Mouse (Mus musculus) brain, embryonic 14.5 days (tissue): ENCODE results near the gene Scn9a.

Experiments
- CTCF ChIP-seq: fragments of 200-500 bp; IDR thresholded peaks from 2 replicates; pipeline ENCODE4 v1.5.1; 2012; ENCODE audit warnings: inconsistent platforms, mild to moderate bottlenecking, moderate library complexity, borderline replicate concordance; ENCODE audit not compliant: insufficient read depth, insufficient read length; ENCODE audit errors: extremely low read depth
- POLR2A ChIP-seq: fragments of 200-500 bp; IDR thresholded peaks from 2 replicates; pipeline ENCODE4 v1.6.1; 2012; ENCODE audit warnings: mild to moderate bottlenecking, inconsistent platforms, borderline replicate concordance; ENCODE audit not compliant: poor library complexity, insufficient read depth, insufficient read length, severe bottlenecking; ENCODE audit errors: extremely low read depth

- TF ChIP-seq CTCF (no peak), POLR2A (no peak)
These were observed 37.4 kb downstream of the Scn9a start for GRCm38 (mm10) chr2:66597313-66597712.
